Mouse (Mus musculus) C2C12 (cell line): ENCODE results near the gene Chst8. TPM values are rescaled to one million over a fixed set of nuclear protein-coding genes. Genes with fewer than 3 reads are reported as not detected.

Experiments
- H3K27me3 ChIP-seq: one replicate; pipeline ENCODE4 v1.6.1; 2011; ENCODE audit not compliant: control insufficient read depth, insufficient read depth, insufficient read length
- H3K36me3 ChIP-seq: one replicate; pipeline ENCODE4 v1.6.1; 2011; ENCODE audit not compliant: control insufficient read depth, insufficient read depth
- H3K4me3 ChIP-seq: one replicate; pipeline ENCODE4 v1.5.1; 2011; ENCODE audit warnings: mild to moderate bottlenecking, control low read depth; ENCODE audit not compliant: poor library complexity, insufficient read depth, severe bottlenecking
- H3K79me2 ChIP-seq: one replicate; pipeline ENCODE4 v1.6.1; 2011; ENCODE audit not compliant: control insufficient read depth, insufficient read depth
- H3K79me3 ChIP-seq: one replicate; pipeline ENCODE4 v1.6.1; 2011; ENCODE audit warnings: low read depth, control low read depth
- H3ac ChIP-seq: one replicate; pipeline ENCODE3; 2011; ENCODE audit warnings: low read depth; ENCODE audit not compliant: control insufficient read depth, insufficient read length
- CEBPB ChIP-seq: IDR thresholded peaks from one replicate; pipeline ENCODE4 v1.6.1; 2011; ENCODE audit warnings: low read depth, mild to moderate bottlenecking, control low read depth, moderate library complexity
- CTCF ChIP-seq: IDR thresholded peaks from one replicate; pipeline ENCODE4 v1.5.1; 2011; ENCODE audit not compliant: control insufficient read depth, insufficient read depth, insufficient read length
- FOSL1 ChIP-seq: IDR thresholded peaks from one replicate; pipeline ENCODE4 v1.8.0; 2011; ENCODE audit warnings: mild to moderate bottlenecking, low read length; ENCODE audit not compliant: poor library complexity, insufficient read depth, severe bottlenecking
- MAX ChIP-seq: IDR thresholded peaks from one replicate; pipeline ENCODE4 v1.6.1; 2011; ENCODE audit warnings: mild to moderate bottlenecking, control low read depth
- MYOD1 ChIP-seq: IDR thresholded peaks from one replicate; pipeline ENCODE4 v1.6.1; 2011; ENCODE audit warnings: low read depth; ENCODE audit not compliant: control insufficient read depth, insufficient read length
- MYOG ChIP-seq: IDR thresholded peaks from one replicate; pipeline ENCODE4 v1.6.1; 2011; ENCODE audit not compliant: control insufficient read depth, insufficient read length; ENCODE audit errors: extremely low read depth
- USF1 ChIP-seq: IDR thresholded peaks from one replicate; pipeline ENCODE4 v1.6.1; 2011; ENCODE audit warnings: low read depth, mild to moderate bottlenecking, control low read depth, moderate library complexity
- polyA plus RNA-seq: library from polyadenylated mRNA; unstranded; fragments of >200 nt; fragmentation: generic; extraction: Trizol; gene quantifications from one replicate; pipeline ENCODE4 v1.2.1, GENCODE M21; 2012; ENCODE audit warnings: missing spikeins

Chst8 gene
- polyA plus RNA-seq, 1 experiment, result 0.09 TPM

DNA sequence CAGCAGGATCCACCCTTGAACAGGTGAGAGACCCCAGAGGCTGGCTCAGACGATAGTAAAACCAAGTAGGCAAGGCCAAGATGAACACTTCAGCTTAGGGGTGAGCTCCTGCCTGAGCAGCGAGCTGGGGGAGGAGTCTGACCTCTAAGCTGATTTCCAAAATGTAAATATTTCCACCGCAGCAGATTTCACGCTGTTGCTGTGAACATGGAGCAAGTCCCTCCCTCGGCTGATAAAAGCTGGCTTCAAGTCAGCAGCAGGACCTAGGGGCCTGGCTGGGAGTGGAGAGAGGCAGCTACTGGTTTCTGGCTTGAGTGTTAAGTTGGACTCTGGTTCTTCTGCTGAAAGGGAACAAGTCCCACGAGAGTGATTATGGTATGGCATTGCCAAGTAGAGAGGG is 123.5 kb downstream of the Chst8 start:
- Histone ChIP-seq H3K79me3 (no peaks in the 10 kb centered on the region), H3K27me3 (peaks cover 68% of the 10 kb centered on the region), H3K36me3 (no peaks in the 10 kb centered on the region), H3K79me2 (no peaks in the 10 kb centered on the region), H3ac (no peak overlapping the region), H3K4me3 (no peak overlapping the region)
- TF ChIP-seq USF1 (no peak), MAX (no peak), MYOG (no peak), FOSL1 (no peak), CTCF (no peak), CEBPB (no peak)

DNA sequence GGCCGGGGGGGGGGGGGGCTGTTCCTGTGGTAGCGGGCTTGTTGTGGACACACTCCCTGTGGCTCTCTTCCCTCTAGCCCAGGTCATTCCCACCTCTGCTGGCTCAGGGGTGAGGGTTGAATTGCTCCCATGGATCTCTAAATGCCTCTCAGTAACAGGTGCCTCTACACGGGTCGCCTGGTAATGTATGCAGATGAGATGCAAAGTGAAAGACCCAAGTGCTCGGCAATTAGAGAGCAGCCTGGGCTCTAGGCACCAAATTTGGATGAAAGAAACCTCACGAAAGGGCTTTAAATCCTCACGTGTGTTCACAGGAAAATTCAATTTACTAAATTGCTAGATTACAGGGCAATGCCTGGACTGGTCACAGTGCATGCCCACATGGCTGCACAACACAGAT is 126.7 kb downstream of the Chst8 start:
- TF ChIP-seq CTCF (no peak), CEBPB (no peak)
- Histone ChIP-seq H3K4me3 (no peak overlapping the region), H3K27me3 (peaks cover 63% of the 10 kb centered on the region), H3ac (no peak overlapping the region), H3K79me2 (no peaks in the 10 kb centered on the region), H3K79me3 (no peaks in the 10 kb centered on the region), H3K36me3 (no peaks in the 10 kb centered on the region)

DNA sequence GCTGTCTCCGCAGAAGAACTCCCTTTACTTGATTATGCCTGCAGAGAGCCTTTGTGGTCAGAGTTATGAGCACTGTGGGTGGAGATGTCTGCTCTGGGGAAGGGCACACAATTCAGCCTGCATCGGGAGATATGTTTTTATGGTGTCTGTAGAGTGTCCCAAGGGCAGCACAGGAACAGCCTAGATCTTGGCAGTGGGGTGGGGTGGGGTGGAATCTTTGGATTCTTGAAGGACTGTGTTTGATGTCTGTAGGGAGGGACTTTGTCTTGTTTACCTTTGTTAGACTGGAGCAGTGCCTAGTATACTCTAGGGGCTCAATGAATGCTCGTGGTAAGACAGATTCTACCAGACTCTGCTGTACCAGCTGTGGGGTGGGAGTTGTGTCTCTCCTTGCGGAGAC is 127.3 kb downstream of the Chst8 start:
- Histone ChIP-seq H3ac (no peak overlapping the region), H3K4me3 (no peak overlapping the region), H3K36me3 (no peaks in the 10 kb centered on the region), H3K79me3 (no peaks in the 10 kb centered on the region), H3K27me3 (peaks cover 62% of the 10 kb centered on the region), H3K79me2 (no peaks in the 10 kb centered on the region)
- TF ChIP-seq CEBPB (no peak), MYOD1 (no peak), MYOG (no peak), FOSL1 (no peak), CTCF (no peak), USF1 (no peak), MAX (no peak)

DNA sequence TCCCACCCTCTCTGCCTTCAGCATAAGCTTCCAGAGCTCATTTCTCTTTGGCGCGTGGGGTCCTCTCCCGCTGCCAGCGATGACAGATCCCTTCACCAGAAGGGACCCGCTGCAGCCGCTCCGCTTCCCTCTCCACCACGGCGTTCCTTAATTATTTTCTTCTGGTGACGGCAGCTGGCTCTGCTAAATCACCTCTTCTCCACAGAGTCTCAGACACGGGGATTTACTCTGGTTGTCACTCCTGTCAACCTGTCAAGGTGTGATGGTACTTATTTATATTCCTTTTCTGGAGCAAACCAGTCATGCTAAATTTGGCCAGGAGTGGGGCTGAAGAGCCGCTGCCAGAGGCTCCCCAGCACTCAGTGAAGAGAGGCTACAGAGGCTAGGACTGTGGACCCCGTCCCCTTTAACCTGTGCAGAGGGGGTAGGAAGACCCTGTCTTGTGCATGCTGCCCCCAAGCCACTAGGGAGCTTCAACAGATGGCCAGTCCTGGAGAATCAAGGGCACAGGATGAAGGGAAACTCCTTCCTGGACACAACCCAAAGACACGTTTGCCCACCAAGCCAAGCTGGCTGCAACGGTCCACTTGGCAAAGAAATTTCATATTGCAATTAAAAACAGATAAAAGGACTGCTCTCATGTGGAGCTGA is 131.6 kb downstream of the Chst8 start:
- TF ChIP-seq USF1 (no peak), MYOG (no peak), FOSL1 (no peak)
- H3K27me3 ChIP-seq, result peaks cover 38% of the 10 kb centered on the region
- H3K36me3 ChIP-seq, result no peaks in the 10 kb centered on the region
- no peak overlapping the region for H3K4me3 ChIP-seq
- H3K79me2 ChIP-seq, result no peaks in the 10 kb centered on the region
- no peaks in the 10 kb centered on the region for H3K79me3 ChIP-seq
- no peak overlapping the region for H3ac ChIP-seq

DNA sequence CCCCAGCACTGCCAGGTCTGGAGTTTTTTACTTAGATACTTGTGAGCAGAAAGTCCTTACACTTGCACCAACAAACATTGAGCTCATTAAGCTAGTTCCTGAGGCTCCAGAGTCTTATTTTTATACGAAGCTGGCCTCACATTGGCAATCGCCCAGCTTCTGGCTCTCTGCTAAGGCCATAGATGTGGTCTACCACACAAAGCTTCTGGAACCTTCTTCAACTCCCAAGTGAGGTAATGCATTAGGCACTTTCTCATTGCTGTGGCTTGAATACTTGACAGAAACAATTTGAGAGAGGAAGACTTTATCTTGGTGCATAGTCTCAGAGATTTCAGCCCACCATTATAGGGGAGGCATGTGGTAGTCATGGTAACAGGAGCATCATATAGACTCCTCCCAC is 132.6 kb downstream of the Chst8 start:
- Histone ChIP-seq H3ac (no peak overlapping the region), H3K36me3 (no peaks in the 10 kb centered on the region), H3K79me2 (no peaks in the 10 kb centered on the region), H3K79me3 (no peaks in the 10 kb centered on the region), H3K4me3 (no peak overlapping the region), H3K27me3 (peaks cover 39% of the 10 kb centered on the region)
- TF ChIP-seq CTCF (no peak), CEBPB (no peak), USF1 (no peak), MYOG (no peak), MYOD1 (no peak), FOSL1 (no peak), MAX (no peak)

DNA sequence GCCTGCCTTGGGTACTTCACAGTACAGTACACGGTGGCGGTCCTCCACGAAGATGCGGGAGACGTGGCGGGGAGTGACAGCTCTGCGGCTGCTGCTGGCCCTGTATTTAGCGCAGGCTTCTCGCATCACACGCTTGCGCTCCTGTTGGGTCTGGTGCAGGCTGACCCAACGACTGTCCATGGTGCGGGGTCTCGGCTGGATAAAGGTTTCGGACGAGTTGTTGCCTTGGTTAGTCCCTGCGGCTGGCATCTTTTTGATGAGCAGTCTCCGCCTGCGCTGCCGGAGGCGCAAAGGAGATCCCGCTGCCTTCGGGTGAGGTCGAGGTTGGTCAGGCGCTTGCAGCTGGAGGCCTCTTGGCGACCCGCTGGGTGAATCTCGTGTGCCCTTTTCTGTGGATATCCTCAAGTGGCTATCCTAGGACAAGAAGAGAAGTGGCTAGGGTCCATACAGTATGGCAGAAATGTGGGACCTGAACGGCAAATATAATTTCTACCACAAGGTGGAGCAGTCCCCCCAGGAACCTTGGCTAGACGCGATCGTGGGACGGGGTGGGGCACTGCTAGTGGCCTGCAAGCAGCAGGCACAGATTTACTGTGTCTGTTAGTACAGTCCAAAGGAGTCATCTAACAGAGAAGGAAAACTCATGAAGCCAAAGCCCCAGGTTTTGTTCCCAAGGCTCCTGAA is 136.5 kb downstream of the Chst8 start:
- H3K79me3 ChIP-seq, result no peaks in the 10 kb centered on the region
- H3K36me3 ChIP-seq, result no peaks in the 10 kb centered on the region
- TF ChIP-seq CTCF (peak; percentile 63), CEBPB (no peak)
- H3ac ChIP-seq, result no peak overlapping the region
- H3K79me2 ChIP-seq, result no peaks in the 10 kb centered on the region
- peaks cover 32% of the 10 kb centered on the region for H3K27me3 ChIP-seq
- H3K4me3 ChIP-seq, result no peak overlapping the region
